Mouse (Mus musculus) embryonic facial prominence, embryonic 12.5 days (tissue): ENCODE measurements at regions not wholly inside any gene's neighbourhood (a gene's known extent, or its start where the extent isn't known, plus 50 kb on each side); places are given as distances from the start of the nearest gene placed in this dataset.

Experiments
- ATAC-seq: fragments of 200-750 bp; cut with Nextera tagmentation; 2 replicates; pipeline ENCODE4 v1.8.0; 2017; ENCODE audit not compliant: insufficient number of reproducible peaks, insufficient read depth, low FRiP score, low TSS enrichment
- H3K27ac ChIP-seq: fragments of 300-500 bp; sonication (generic); 2 replicates; pipeline ENCODE4 v1.5.1; 2016; ENCODE audit warnings: mild to moderate bottlenecking
- H3K27me3 ChIP-seq: fragments of 300-500 bp; sonication (generic); 2 replicates; pipeline ENCODE4 v1.6.1; 2016; ENCODE audit warnings: mild to moderate bottlenecking, moderate library complexity
- H3K36me3 ChIP-seq: fragments of 300-500 bp; sonication (generic); 2 replicates; pipeline ENCODE4 v1.6.1; 2016; ENCODE audit warnings: mild to moderate bottlenecking
- H3K4me1 ChIP-seq: fragments of 300-500 bp; sonication (generic); 2 replicates; pipeline ENCODE4 v1.6.1; 2016
- H3K4me2 ChIP-seq: fragments of 300-500 bp; sonication (generic); replicated peaks from 2 replicates; pipeline ENCODE4 v1.6.1; 2016; ENCODE audit warnings: mild to moderate bottlenecking, moderate library complexity
- H3K4me3 ChIP-seq: fragments of 300-500 bp; sonication (generic); 2 replicates; pipeline ENCODE4 v1.5.1; 2016; ENCODE audit warnings: mild to moderate bottlenecking
- H3K9ac ChIP-seq: fragments of 300-500 bp; sonication (generic); 2 replicates; pipeline ENCODE4 v1.6.1; 2016; ENCODE audit warnings: mild to moderate bottlenecking, moderate library complexity
- H3K9me3 ChIP-seq: fragments of 300-500 bp; sonication (generic); 2 replicates; pipeline ENCODE4 v1.6.1; 2016; ENCODE audit warnings: mild to moderate bottlenecking, moderate library complexity
- WGBS: fragments of 180-500 bp; shearing (Covaris S2); methylation state at CpG from one replicate; pipeline ENCODE4 v1.1.7; 2016; 5-methylcytosine and 5-hydroxymethylcytosine counted together

GRCm38 (mm10) chr4:56552126-56552525 is 187.7 kb upstream of the Gm26657 start:
- no peak overlapping the region for H3K4me3 ChIP-seq
- H3K27me3 ChIP-seq: no peaks in the 10 kb centered on the region
- H3K4me2 ChIP-seq: no peak overlapping the region
- H3K9me3 ChIP-seq: no peaks in the 10 kb centered on the region
- H3K4me1 ChIP-seq: no peaks in the 10 kb centered on the region
- H3K27ac ChIP-seq: no peak overlapping the region
- H3K9ac ChIP-seq: no peak overlapping the region
- no peak for ATAC-seq
- no peaks in the 10 kb centered on the region for H3K36me3 ChIP-seq

DNA sequence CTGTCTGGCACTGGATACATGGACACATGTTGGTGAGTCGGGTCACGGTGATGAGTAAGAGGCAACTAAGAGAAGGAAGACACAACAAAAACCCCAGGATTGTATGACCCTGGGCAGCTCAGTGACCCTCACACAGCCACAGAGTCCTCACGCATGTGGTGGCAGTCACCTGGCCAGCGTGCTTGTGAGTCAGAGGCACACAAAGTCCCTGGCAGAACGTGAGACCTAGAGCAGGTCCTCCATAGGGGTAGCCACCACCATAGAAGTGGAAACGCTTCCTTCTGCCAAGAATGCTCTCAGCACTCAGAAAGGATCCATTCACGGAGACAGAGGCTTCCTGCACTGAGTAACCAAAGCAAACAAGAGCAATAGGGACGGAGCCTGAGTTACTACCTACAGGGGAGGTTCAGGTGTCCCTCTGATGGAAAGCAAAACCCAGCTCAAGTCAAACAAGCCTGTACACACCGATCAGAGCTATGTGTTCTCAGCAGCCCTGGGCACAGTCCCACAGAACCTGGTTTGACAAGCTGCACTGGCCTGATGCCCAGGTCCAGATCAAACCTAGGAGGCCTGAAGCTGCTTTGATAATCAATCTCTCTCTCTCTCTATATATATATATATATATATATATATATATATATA is 206.4 kb upstream of the Gm26657 start:
- no peak overlapping the region for H3K27ac ChIP-seq
- no peak overlapping the region for H3K4me3 ChIP-seq
- no peak overlapping the region for H3K4me2 ChIP-seq
- no peaks in the 10 kb centered on the region for H3K4me1 ChIP-seq
- H3K9ac ChIP-seq: no peak overlapping the region
- WGBS: 88% methylated on average over 9 of the region's 9 CpGs
- H3K36me3 ChIP-seq: no peaks in the 10 kb centered on the region
- H3K27me3 ChIP-seq: no peaks in the 10 kb centered on the region
- no peak for ATAC-seq
- no peaks in the 10 kb centered on the region for H3K9me3 ChIP-seq

GRCm38 (mm10) chr4:56532921-56533320 is 206.9 kb upstream of the Gm26657 start:
- 75% methylated on average over 9 of the region's 9 CpGs for WGBS
- Histone ChIP-seq H3K4me3 (no peak overlapping the region), H3K4me1 (no peaks in the 10 kb centered on the region), H3K27ac (no peak overlapping the region), H3K9me3 (no peaks in the 10 kb centered on the region), H3K4me2 (no peak overlapping the region), H3K27me3 (no peaks in the 10 kb centered on the region), H3K9ac (no peak overlapping the region), H3K36me3 (no peaks in the 10 kb centered on the region)
- ATAC-seq: no peak

- no peak overlapping the region for H3K27ac ChIP-seq
- H3K9ac ChIP-seq: no peak overlapping the region
- H3K27me3 ChIP-seq: no peaks in the 10 kb centered on the region
- no peak overlapping the region for H3K4me3 ChIP-seq
- no peaks in the 10 kb centered on the region for H3K9me3 ChIP-seq
- no peaks in the 10 kb centered on the region for H3K36me3 ChIP-seq
- H3K4me2 ChIP-seq: no peak overlapping the region
- H3K4me1 ChIP-seq: no peaks in the 10 kb centered on the region
- no peak for ATAC-seq
- 67% methylated on average over 2 of the region's 2 CpGs for WGBS
These were observed 211.3 kb upstream of the Gm26657 start for GRCm38 (mm10) chr4:56528571-56528970.

- no peaks in the 10 kb centered on the region for H3K27me3 ChIP-seq
- H3K4me2 ChIP-seq: no peak overlapping the region
- H3K4me3 ChIP-seq: no peak overlapping the region
- 83% methylated on average over 6 of the region's 6 CpGs for WGBS
- no peak for ATAC-seq
- H3K4me1 ChIP-seq: no peaks in the 10 kb centered on the region
- no peak overlapping the region for H3K27ac ChIP-seq
- H3K36me3 ChIP-seq: no peaks in the 10 kb centered on the region
- H3K9ac ChIP-seq: no peak overlapping the region
- H3K9me3 ChIP-seq: no peaks in the 10 kb centered on the region
These were observed 215.4 kb upstream of the Gm26657 start for GRCm38 (mm10) chr4:56524430-56524985.

DNA sequence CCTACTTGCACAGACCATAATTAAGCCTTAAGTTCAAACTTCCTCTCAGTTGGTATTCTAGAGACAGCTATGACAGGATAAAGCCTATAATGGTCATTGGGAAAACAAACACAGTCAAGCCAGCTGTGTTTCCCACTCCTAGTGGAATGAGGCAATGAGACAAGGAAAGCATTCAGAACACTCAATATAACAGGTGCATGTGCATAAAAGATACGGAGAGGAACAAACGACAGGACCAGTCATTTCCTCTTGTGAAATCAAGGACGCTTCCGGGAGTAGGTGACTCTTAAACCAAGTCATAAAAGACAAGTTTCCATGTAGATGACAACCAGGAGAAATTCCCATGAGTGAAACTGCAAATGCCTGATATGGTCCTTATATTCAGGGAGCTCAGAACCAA is 232.1 kb upstream of the Gm26657 start:
- H3K9me3 ChIP-seq: no peaks in the 10 kb centered on the region
- 89% methylated on average over 4 of the region's 4 CpGs for WGBS
- H3K4me1 ChIP-seq: no peaks in the 10 kb centered on the region
- H3K9ac ChIP-seq: no peak overlapping the region
- H3K27me3 ChIP-seq: no peaks in the 10 kb centered on the region
- no peak overlapping the region for H3K27ac ChIP-seq
- ATAC-seq: no peak
- H3K4me3 ChIP-seq: no peak overlapping the region
- no peaks in the 10 kb centered on the region for H3K36me3 ChIP-seq
- H3K4me2 ChIP-seq: no peak overlapping the region

- no peak overlapping the region for H3K4me3 ChIP-seq
- no peaks in the 10 kb centered on the region for H3K27me3 ChIP-seq
- H3K9me3 ChIP-seq: no peaks in the 10 kb centered on the region
- no peak overlapping the region for H3K9ac ChIP-seq
- no peaks in the 10 kb centered on the region for H3K36me3 ChIP-seq
- 79% methylated on average over 1 of the region's 1 CpGs for WGBS
- H3K4me2 ChIP-seq: no peak overlapping the region
- H3K4me1 ChIP-seq: no peaks in the 10 kb centered on the region
- ATAC-seq: no peak
- no peak overlapping the region for H3K27ac ChIP-seq
These were observed 233.1 kb upstream of the Gm26657 start for GRCm38 (mm10) chr4:56506786-56507185.

DNA sequence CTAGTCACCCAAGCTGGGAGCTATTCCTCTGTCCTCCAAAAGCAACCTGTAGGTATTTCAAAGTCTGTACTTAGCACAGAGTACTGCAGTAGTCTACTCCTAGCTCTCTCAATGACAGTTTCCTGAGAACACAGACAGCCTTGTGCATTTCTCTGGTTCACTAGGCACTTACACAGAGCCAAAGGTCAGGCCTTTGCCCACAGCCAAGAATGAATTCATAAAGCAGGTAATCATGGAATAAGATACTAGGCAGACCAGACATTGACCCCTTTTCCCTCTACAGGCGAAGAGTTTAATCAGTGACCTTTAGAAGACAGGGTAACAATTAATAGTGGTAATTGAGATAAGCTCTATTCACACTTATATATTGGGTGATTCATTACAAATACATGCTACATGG is 233.8 kb upstream of the Gm26657 start:
- no peak for ATAC-seq
- no peaks in the 10 kb centered on the region for H3K27me3 ChIP-seq
- WGBS: 41% methylated on average over 1 of the region's 1 CpGs
- H3K9me3 ChIP-seq: no peaks in the 10 kb centered on the region
- H3K9ac ChIP-seq: no peak overlapping the region
- no peaks in the 10 kb centered on the region for H3K36me3 ChIP-seq
- no peak overlapping the region for H3K4me3 ChIP-seq
- no peaks in the 10 kb centered on the region for H3K4me1 ChIP-seq
- H3K4me2 ChIP-seq: no peak overlapping the region
- H3K27ac ChIP-seq: no peak overlapping the region

- Histone ChIP-seq H3K27me3 (no peaks in the 10 kb centered on the region), H3K9ac (no peak overlapping the region), H3K36me3 (no peaks in the 10 kb centered on the region), H3K4me3 (no peak overlapping the region), H3K4me2 (no peak overlapping the region), H3K9me3 (no peaks in the 10 kb centered on the region), H3K4me1 (peaks cover 4% of the 10 kb centered on the region; the same call in 1 of the 2 replicates), H3K27ac (no peak overlapping the region)
- WGBS: 48% methylated on average over 16 of the region's 16 CpGs
- ATAC-seq: 0 out of 2 replicates have a peak, but pooled peaks have one; percentile 47
These were observed 247.2 kb upstream of the Gm26657 start for GRCm38 (mm10) chr4:56492537-56493221.

- no peaks in the 10 kb centered on the region for H3K27me3 ChIP-seq
- H3K4me3 ChIP-seq: no peak overlapping the region
- no peaks in the 10 kb centered on the region for H3K9me3 ChIP-seq
- WGBS: 91% methylated on average over 4 of the region's 4 CpGs
- H3K4me1 ChIP-seq: peaks cover 4% of the 10 kb centered on the region; the same call in 1 of the 2 replicates
- ATAC-seq: no peak
- H3K9ac ChIP-seq: no peak overlapping the region
- H3K4me2 ChIP-seq: no peak overlapping the region
- no peak overlapping the region for H3K27ac ChIP-seq
- no peaks in the 10 kb centered on the region for H3K36me3 ChIP-seq
These were observed 250.5 kb upstream of the Gm26657 start for GRCm38 (mm10) chr4:56489361-56489760.

GRCm38 (mm10) chr4:56483708-56484107 is 256.2 kb upstream of the Gm26657 start:
- no peaks in the 10 kb centered on the region for H3K9me3 ChIP-seq
- H3K4me3 ChIP-seq: no peak overlapping the region
- H3K9ac ChIP-seq: no peak overlapping the region
- no peaks in the 10 kb centered on the region for H3K27me3 ChIP-seq
- WGBS: 72% methylated on average over 8 of the region's 8 CpGs
- ATAC-seq: no peak
- H3K36me3 ChIP-seq: no peaks in the 10 kb centered on the region
- no peaks in the 10 kb centered on the region for H3K4me1 ChIP-seq
- no peak overlapping the region for H3K27ac ChIP-seq
- no peak overlapping the region for H3K4me2 ChIP-seq

DNA sequence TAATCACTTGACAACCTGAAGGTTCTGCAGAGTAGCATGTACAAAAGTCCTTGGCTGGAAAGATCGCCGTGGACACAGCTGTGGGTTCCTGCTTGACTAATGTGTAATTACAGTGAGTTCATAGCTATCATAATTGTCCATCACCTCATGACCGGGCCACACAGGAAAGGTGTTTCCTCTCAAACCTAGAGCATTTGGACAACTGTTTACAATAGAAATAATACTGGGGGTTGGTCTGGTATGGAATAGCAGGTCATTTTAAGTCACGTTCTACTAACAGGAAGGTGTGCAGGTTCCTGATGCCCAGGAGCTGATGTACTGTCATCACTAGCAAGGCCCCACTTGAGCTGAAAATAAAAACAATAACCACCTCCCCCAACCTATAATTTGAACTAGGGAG is 283.1 kb upstream of the Gm26657 start:
- Histone ChIP-seq H3K9ac (no peak overlapping the region), H3K36me3 (no peaks in the 10 kb centered on the region), H3K4me3 (no peak overlapping the region), H3K27ac (no peak overlapping the region), H3K27me3 (no peaks in the 10 kb centered on the region), H3K4me1 (no peaks in the 10 kb centered on the region), H3K9me3 (no peaks in the 10 kb centered on the region), H3K4me2 (no peak overlapping the region)
- WGBS: 77% methylated on average over 4 of the region's 4 CpGs
- ATAC-seq: no peak
